Mouse (Mus musculus): ENCODE results near the gene Slc6a11. TPM values are rescaled to one million over a fixed set of nuclear protein-coding genes. Genes with fewer than 3 reads are reported as not detected.

Gene Slc6a11
- polyA plus RNA-seq, 1 experiment = 320 TPM

DNA sequence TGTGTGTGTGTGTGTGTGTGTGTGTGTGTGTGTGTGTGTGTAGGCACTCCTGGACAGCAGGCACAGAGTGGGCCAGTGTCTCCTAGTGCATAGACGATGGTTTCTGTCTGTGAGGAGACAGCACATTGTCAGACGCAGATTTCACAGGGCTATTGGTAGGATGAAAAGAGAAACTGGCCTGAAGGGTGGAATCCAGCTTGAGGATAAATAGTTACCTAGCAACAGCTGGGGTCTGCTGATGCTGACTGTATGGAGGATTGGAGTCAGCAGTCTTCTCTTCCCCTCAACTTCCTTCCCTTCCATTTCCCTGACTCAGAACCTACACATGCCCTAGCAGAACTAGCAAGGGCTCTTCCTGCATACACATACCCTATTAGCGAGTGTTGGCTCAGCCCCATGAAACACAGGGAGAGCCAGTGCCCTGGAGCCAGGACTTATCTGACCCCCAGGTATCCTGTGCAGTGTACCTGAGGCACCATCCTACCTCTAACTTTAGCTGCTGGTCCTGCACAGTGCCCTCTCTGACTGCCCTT, 127.7 kb downstream of the Slc6a11 start:
- DNase-seq (ENCODE audit: extremely low spot score in 1 of 2, low spot score in 1 of 2) = no peak

DNA sequence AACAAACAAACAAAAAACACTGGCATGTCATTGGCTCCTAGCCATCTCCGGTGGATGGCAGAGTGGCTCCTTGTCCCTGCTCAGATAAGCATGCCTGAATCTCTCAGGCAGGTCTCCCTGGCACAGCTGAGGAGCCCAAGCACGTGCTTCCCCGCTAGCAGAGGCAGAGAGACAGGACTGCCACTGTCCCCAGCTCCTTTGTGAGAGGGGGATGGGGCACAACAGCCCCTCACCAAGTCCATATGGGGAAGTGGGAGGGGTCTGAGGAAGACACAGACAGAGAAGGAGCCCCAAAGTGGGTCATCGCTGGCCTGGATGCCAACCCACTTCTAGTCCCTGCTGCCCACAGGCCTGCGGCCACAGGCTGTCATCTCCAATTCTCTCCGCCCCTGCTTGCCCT, 130.6 kb downstream of the Slc6a11 start:
- DNase-seq (ENCODE audit: extremely low spot score in 1 of 2, low spot score in 1 of 2) = no peak

DNA sequence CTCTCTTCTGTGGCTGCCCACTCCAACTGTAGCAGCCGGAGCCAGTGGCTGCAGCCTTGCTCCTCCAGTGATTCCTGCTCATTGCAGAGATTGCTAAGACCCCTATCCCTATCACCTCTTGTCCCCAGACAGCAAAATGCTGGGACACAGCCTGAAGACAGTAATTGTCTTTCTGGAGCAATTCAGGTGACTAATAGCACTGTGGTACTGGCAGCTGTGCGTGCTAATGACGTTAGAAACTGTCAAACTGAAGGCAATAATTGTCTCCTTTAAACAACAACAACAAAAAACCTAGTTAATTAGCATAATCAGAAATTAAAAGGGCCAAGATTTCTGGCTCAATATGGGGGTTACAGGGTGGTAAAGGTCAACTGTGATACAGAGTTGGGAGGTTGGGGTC, 133.0 kb downstream of the Slc6a11 start:
- no peak for DNase-seq (ENCODE audit: extremely low spot score in 1 of 2, low spot score in 1 of 2)

DNA sequence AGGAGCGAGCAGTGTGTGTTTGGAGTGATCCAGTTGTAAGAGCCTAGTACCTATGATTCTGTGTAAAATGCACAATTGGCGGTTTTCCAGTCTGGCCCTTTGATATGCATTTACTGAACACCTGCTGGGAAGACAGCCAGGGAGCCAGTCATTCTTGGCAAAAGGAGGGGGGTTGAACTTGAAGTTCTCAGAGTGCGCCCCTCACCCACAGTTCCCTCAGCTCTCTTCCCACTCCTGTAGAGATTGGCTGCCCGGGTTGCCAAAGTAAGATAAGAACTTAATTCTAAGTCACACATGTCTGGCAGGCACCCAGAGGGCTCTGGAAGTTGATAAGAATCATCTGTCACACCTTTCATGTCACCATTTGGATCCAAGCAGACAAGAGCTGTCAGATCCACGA, 133.4 kb downstream of the Slc6a11 start:
- DNase-seq (ENCODE audit: extremely low spot score in 1 of 2, low spot score in 1 of 2) = no peak

DNA sequence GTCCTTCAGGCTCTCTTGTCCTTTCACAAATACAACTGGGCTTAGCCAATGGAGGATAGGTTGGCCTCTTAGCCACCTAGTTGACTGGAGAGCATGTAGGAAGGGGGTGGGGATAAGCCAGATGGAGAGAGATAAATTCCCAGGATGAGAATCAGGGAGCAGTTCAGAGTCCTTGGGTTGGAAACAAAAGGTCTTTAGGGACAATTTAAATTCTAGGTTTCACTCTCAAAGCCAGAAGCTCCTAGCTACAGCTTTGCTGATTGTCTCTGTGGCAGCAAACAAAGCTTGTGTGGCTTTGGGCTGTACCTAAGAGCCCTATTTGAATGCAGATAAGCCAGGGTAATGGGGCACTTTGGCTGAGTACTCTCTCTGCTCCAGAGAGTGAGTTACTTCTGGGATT, 135.2 kb downstream of the Slc6a11 start:
- DNase-seq (ENCODE audit: extremely low spot score in 1 of 2, low spot score in 1 of 2) = no peak

DNA sequence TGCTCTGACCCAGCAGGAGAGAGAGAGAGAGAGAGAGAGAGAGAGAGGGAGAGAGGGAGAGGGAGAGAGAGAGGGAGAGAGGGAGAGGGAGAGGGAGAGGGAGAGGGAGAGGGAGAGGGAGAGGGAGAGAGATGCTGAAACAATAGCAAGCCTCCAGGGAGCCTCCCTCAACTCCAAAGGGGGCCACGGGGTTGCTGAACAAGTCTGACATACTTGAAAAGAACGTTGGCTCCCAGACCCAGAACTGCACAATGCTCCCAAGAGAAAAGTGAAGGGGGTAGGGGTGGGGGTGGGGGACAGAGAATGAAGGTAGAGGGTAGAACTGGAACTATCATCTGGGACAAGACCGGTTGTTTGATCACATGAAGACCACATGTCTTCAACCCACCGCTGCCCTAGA, 136.9 kb downstream of the Slc6a11 start:
- DNase-seq (ENCODE audit: extremely low spot score in 1 of 2, low spot score in 1 of 2) = no peak

DNA sequence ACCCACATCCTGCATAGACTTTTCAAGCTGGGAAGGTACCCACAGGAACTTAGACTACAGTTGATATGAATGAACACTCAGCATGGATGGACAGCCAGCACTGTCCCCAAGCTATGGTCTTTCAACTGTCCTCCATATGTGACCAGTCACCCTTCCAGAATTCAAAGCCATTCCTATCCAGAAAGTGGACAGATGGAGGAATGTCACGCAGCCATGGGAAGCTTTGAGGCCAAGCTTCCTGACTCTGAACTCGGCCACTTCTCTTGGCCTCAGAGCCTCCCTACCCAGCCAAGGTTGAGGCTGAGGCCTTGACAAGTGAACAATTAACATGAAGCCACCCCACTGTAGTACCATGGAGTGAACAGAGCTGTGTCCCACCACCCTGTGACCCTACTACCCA, 138.5 kb downstream of the Slc6a11 start:
- DNase-seq (ENCODE audit: extremely low spot score in 1 of 2, low spot score in 1 of 2) = no peak

DNA sequence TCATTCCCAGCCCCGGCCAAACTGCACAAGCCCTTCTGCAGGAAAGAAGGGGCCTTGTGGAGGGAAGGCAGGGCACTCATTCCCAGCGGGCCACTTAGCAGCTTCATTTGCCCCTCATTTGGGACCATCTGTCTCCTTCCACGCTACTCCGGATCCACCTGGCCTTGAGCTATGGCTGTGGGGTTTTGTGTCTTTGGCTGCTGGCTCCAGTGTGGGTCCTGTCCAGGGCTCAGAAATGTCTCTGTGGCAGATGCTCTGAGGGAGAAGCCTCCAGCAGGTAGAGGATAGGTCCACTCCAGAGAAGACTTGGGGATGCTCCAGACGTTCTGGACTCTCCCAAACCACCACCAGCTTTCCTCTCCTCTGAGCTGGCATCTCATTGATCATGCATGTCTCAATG, 139.8 kb downstream of the Slc6a11 start:
- no peak for DNase-seq (ENCODE audit: extremely low spot score in 1 of 2, low spot score in 1 of 2)

DNA sequence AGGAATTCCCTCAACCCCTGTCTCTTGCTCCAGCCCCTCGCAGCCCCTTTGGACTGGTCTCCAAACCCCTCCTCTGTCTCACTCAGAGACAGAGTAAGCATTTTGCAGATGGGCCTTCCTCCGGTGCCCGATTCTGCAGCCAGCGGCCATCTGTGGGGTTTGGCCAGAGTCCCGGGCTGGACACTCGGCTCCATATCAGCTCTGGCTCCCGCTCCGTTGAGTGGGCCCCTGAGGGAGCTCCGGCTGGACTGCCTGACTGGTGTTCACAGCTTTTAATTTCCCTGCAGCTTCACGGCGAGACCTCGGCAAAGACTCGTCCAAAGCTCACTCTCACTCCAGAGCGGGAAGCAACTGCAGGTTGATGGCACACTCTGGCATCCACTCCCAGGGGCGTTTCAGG, 141.2 kb downstream of the Slc6a11 start:
- DNase-seq (ENCODE audit: extremely low spot score in 1 of 2, low spot score in 1 of 2) = no peak

DNA sequence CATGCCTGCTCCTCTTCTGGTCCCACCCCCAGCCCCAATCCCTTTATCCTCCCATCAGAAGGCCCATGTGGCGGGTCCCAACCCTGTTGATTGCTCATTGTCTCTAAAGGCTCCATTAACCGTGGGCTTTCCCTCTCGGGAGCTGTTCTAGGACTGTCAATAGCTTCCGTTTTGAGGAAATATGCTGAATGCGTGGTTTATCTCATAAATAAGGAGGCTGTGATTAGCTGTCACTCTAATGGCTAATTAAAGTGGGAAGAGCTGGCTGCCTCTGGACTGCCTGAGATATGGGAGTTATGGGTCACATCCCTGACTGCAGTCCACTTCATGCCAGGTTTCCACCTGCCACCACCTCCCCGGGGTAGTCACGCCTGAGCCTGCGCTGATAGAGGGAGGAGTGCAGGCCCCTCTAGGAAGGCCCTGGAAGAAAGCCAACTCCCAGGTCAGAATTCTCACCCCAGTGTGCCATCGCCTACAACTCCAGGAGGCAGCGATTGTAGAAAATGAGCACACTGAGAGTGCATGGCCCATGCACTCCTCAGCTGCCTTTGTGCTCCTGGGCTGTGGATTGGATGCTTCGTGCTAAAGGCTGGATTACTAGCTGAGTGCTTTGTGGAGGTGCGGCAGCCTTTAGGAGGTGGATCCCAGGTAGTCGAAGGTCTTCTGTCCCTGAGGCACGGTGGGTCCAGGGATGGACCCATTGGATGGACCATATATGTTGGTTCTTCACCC, 143.1 kb downstream of the Slc6a11 start:
- no peak for DNase-seq (ENCODE audit: extremely low spot score in 1 of 2, low spot score in 1 of 2)

DNA sequence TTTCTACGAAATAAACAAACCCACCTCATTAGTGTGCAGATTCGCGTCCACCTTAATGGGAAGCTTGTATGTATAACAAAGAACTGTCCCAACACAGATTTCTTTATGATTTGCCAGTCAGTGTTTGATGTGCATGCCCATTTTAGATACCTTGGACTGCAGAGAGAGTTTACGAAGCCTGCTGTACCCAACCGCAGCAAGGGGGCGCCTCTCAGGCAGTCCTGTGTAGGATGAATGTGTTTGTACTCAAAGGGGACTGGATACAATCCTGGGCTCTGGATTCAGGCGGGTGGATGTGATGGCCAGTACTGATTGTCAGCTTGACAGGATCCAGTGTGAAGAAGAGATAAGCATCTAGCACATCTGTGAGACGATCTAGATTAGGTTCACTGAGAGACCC, 144.8 kb downstream of the Slc6a11 start:
- DNase-seq (ENCODE audit: extremely low spot score in 1 of 2, low spot score in 1 of 2) = no peak

DNA sequence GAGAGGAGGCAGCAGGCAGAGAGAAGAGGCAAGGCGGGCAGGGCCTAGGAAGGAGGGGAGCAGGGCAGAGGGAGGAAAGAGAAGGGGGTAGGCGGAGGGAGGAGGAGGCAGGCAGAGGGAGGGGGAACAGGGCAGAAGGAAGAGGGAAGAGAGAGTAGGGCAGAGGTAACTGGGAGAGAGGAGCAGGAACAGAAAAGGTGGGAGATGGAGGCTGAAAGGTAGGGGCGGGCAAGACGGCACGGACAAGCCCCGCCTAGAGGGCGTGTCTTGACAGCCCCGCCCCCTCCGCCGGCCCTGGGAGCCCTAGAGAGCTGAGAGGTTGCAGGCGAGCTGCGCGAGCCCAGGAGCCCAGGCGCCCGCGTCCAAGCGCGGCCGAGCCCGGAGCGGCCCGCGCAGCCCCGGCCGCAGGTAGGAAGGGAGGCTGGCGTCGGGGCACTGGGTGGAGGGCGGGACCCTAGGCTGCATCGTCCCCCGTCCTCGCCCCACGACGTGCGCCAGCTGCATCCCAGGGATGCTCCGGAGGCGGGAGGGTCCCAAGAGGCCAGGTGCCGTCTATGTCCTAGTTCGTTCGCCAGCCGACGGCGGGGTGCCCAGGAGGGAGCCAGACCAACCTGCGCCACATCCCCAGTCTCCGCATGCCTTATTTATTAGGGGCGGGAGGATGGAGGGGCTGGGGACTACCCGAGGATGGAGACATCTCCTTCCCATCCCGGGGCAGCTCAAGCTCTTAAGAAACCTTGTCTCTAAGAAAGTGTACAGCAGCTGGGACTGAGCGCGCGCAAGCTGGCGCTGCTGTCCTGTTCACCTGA, 151.6 kb downstream of the Slc6a11 start, which contains the start of gene Slc6a1:
Gene Slc6a1, plus strand, starts transcription at position 167 of the 809 bp plus-strand sequence.
- DNase-seq (ENCODE audit: extremely low spot score in 1 of 2, low spot score in 1 of 2) = peak; percentile 44 to 74

DNA sequence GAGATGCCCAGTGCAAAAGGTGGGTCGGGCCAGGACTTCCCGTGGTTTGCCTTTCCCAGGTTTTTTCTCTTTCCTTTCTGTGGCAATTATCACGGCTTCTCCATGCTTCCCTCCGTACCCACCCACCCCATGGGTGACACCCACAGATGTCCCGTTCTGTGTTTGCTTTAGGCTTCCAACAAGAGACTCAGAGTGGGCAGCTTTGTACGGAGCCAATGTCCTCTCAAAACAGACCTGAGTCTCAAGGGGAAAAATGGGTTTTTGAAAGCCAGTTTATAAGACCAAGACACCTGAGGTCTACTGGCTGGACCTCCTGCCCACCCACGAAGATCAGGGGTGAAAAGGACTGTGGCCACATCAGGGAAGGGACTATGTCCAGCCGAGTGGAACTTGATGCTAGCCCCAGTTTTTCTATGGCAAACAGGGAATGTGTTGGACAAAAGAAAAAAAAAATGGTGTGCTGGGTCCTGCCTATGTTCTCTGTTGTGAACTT, 152.3 kb downstream of the Slc6a11 start:
- no peak for DNase-seq (ENCODE audit: extremely low spot score in 1 of 2, low spot score in 1 of 2)

DNA sequence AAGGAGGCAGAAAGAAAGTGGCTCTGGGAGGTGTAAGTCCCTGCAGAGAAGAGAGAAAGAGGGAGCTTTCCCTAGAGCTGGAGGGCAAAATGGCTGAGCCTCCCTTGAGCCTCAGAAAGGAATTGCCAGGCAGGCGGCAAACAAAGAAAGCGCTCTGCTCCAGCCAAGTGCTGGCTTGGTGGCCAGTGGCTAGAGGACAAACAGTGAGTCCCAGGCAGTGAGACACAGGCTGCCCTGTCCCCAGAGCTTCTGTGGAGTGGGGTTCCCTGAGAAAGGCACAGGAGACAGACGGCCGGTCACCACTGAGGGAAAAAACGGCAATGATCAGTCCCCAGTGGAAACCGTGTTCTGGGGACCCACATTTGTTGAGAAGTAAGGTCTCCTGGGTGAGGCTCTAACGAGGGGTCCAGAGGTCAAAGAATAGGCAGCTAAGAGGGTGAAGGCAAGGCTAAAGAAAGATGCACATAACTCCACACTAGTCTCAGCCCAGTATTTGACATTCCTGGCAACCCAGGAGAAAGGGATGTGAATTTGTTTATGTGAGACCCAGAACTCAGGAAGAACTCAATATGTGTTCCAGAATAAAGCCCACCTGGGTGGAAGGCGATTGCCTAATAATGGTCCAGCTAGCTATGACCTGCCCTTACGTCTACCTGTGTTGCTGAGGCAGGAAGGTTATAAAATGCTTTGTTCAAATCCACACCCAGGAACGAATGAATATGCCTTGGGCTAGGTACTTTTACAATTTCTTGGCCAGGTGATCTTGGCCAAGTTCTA, 153.1 kb downstream of the Slc6a11 start:
- no peak for DNase-seq (ENCODE audit: extremely low spot score in 1 of 2, low spot score in 1 of 2)

DNA sequence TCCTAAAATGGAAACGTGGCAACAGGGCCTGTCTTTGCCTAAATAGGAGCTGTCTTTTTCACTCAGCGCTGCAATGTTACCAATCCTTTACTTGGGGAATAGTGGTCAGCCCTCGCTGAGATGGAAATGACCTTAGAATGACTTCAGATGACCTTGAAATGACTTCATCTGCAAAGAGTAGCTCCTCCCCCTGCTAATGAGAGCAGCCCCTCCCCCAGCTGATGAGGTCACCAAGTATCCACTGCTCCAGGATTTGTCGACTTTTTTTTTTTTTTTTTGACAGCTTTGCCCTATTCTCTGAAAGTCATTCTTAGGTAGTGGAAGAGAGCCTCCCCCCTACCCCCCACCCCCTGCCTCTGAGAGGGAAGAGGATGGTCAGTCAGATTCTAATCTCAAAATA, 154.4 kb downstream of the Slc6a11 start:
- DNase-seq (ENCODE audit: extremely low spot score in 1 of 2, low spot score in 1 of 2) = peak in 1 of 2 experiments; percentile 17

DNA sequence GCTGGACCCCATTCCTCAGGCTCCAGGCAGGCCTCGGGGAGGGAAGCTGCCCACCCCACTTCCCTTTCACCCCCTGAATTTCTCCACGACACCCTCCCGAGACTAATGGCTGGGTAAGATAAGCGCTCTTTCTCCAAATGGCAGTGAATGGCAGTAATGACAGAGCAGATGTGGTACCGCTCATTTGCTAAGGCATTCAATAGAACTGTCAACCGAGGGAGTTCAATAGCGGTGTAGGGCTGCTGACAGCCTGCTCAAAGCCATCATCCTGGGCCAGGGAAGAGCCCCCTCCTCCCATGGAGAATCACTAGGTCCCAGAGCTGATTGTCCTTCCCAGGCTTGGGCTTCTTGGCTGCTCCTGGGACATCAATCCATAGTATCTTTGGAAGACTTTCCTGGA, 158.1 kb downstream of the Slc6a11 start:
- DNase-seq (ENCODE audit: extremely low spot score in 1 of 2, low spot score in 1 of 2) = no peak

DNA sequence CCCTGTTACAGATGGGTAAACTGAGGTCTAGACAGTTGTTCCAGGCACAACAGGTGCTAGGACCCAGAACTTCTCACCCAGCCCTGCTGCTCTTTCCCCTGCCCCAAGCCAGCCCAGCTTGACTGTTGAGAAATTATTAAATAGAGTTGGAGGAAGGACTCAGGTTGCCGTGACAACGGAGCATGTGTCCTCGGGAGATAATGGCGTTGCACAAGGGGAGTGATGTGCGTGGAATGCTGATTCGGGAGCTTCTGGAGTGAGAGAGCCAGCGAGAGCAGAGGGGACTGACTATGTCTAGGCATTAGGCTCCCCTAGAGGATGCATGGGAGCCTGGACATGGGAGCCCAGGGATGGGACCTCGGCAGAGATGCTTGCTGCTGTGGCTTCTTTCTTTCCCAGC, 159.1 kb downstream of the Slc6a11 start:
- peak; percentile 56 to 75 for DNase-seq (ENCODE audit: extremely low spot score in 1 of 2, low spot score in 1 of 2)

DNA sequence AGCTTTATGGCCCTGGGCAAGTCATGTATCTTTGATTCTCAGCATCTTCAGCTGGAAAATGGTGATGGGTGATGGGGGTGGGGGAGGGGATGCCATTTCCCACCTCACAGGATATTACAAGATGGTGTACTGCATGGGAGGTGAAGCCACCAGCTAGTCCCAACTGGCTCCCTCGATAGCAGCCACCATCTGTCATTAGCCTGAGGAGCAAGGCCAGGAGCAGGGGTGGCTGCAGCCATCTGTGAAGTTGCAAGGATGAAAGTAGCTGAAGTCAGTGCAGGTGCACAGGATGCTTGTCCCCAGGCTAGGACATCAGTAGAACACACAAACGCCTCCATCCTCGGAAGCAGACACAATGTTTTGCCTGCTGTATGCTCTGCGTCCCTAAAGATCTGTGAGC, 159.9 kb downstream of the Slc6a11 start:
- no peak for DNase-seq (ENCODE audit: extremely low spot score in 1 of 2, low spot score in 1 of 2)

DNA sequence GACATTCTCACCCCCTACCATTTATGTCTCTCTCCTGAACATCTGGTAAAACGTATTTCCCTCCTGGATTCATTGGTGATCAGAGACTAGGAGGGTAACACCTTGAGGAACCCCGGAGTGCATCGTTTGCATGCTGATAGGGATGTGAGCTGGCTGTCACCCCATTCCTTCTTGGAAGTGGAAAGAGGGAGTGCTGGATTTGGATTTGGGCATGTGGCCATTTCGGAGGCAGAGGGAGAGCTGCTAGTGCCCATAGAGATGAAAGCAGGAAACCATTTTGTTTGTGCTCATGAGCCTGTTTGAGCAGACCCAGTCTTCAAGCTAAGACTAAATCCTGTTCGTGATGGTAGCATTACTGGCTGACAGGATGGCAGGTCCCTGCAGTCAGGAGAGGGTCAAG, 160.4 kb downstream of the Slc6a11 start:
- peak in 1 of 2 experiments; percentile 25 for DNase-seq (ENCODE audit: extremely low spot score in 1 of 2, low spot score in 1 of 2)

DNA sequence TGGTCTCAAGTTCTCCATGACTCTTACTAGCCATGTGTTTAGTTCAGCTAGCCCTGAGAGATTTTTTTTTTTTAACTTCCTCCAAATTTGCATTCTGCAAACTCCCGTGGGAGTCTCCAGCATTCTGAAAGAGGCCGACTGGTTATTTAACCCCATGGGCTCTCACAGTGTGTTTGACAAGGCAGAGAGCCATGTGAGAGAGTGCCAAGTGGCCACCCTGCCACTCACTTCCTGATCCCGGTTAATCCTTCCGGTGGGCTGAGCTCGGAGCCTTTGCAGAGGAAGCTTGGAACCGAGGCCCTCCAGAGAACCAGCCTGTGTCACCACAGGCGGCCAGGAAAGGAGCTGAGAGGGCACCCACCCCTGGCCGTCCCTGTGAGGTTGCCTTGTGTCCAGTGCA, 162.5 kb downstream of the Slc6a11 start:
- peak in 1 of 2 experiments; percentile 33 for DNase-seq (ENCODE audit: extremely low spot score in 1 of 2, low spot score in 1 of 2)

DNA sequence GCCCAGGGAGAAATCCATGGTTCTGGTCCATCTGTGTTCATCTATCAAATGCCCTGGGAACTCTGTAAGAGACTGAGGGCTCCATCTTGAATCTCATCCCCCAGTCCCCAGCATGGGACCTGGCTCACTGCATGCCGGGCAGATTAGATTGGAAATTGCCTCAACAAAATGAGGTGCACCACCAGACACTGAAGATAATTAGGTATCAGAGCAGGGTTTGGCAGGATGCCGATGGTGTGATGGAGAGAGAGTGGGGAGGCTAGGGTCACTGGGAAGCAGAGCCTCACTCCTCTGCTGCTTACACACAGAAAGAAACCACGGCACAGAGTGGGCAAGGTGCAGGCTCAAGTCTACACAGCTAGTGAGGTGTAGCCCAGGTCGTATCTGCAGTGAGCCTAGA, 164.0 kb downstream of the Slc6a11 start:
- no peak for DNase-seq (ENCODE audit: extremely low spot score in 1 of 2, low spot score in 1 of 2)

All from frontal cortex, adult 2 months (tissue).